Mouse (Mus musculus) embryonic facial prominence, embryonic 13.5 days (tissue): Measurements from ENCODE around the gene Trappc12. TPM values are rescaled to one million over a fixed set of nuclear protein-coding genes. Genes with fewer than 3 reads are reported as not detected.
"Not testable (repeated sequence)": the region's sequence is repeated elsewhere in the genome, so short reads cannot be mapped to it uniquely, and the experiment has no call there.

Source experiments
- ATAC-seq: fragments of 200-750 bp; cut with Nextera tagmentation; 2 replicates; pipeline ENCODE4 v1.8.0; 2017; ENCODE audit warnings: low read depth; ENCODE audit not compliant: insufficient number of reproducible peaks, insufficient read depth, low FRiP score, low TSS enrichment
- H3K27ac ChIP-seq: fragments of 300-500 bp; sonication (generic); 2 replicates; pipeline ENCODE4 v1.5.1; 2015; ENCODE audit warnings: moderate library complexity, mild to moderate bottlenecking, inconsistent platforms
- H3K27me3 ChIP-seq: fragments of 300-500 bp; sonication (generic); 2 replicates; pipeline ENCODE4 v1.6.1; 2015; ENCODE audit warnings: mild to moderate bottlenecking, inconsistent platforms
- H3K36me3 ChIP-seq: fragments of 300-500 bp; sonication (generic); 2 replicates; pipeline ENCODE4 v1.6.1; 2015; ENCODE audit warnings: mild to moderate bottlenecking, inconsistent platforms
- H3K4me1 ChIP-seq: fragments of 300-500 bp; sonication (generic); 2 replicates; pipeline ENCODE4 v1.6.1; 2015; ENCODE audit warnings: inconsistent platforms
- H3K4me2 ChIP-seq: fragments of 300-500 bp; sonication (generic); 2 replicates; pipeline ENCODE4 v1.6.1; 2015; ENCODE audit warnings: moderate library complexity, mild to moderate bottlenecking, inconsistent platforms
- H3K4me3 ChIP-seq: fragments of 300-500 bp; sonication (generic); 2 replicates; pipeline ENCODE4 v1.5.1; 2015; ENCODE audit warnings: mild to moderate bottlenecking, inconsistent platforms
- H3K9ac ChIP-seq: fragments of 300-500 bp; sonication (generic); 2 replicates; pipeline ENCODE4 v1.6.1; 2015; ENCODE audit warnings: mild to moderate bottlenecking, inconsistent platforms
- H3K9me3 ChIP-seq: fragments of 300-500 bp; sonication (generic); 2 replicates; pipeline ENCODE4 v1.6.1; 2016; ENCODE audit warnings: inconsistent platforms
- WGBS: fragments of 180-500 bp; shearing (Covaris S2); methylation state at CpG from one replicate; pipeline ENCODE4 v1.1.7; 2015; ENCODE audit warnings: mixed read lengths; 5-methylcytosine and 5-hydroxymethylcytosine counted together
- polyA plus RNA-seq: library from polyadenylated mRNA; unstranded; fragments of >200 nt; fragmentation: Nextera tagmentation; extraction: Ambion mirVana; gene quantifications from 2 replicates; pipeline ENCODE4 v1.2.1, GENCODE M21; 2015

The Trappc12 gene
- polyA plus RNA-seq, 1 experiment from 2014 or later, result 47.1 TPM

- no peak overlapping the region for H3K27ac ChIP-seq
- H3K9ac ChIP-seq, result no peak overlapping the region
Observed at GRCm38 (mm10) chr12:28780180-28780579, 29.9 kb upstream of the Trappc12 start.

GRCm38 (mm10) chr12:28775627-28776026 is 25.4 kb upstream of the Trappc12 start:
- Histone ChIP-seq H3K9me3 (no peaks in the 10 kb centered on the region), H3K36me3 (no peaks in the 10 kb centered on the region), H3K4me3 (no peak overlapping the region), H3K27ac (no peak overlapping the region), H3K27me3 (no peaks in the 10 kb centered on the region), H3K9ac (no peak overlapping the region), H3K4me1 (no peaks in the 10 kb centered on the region), H3K4me2 (no peak overlapping the region)
- ATAC-seq, result no peak
- 82% methylated on average over 6 of the region's 6 CpGs for WGBS

More at GRCm38 (mm10) chr12:28780180-28780579, 29.9 kb upstream of the Trappc12 start:
- H3K9me3 ChIP-seq, result no peaks in the 10 kb centered on the region
- 88% methylated on average over 7 of the region's 7 CpGs for WGBS
- ATAC-seq, result no peak
- H3K4me2 ChIP-seq, result no peak overlapping the region
- no peak overlapping the region for H3K4me3 ChIP-seq
- H3K27me3 ChIP-seq, result no peaks in the 10 kb centered on the region
- peaks cover 7% of the 10 kb centered on the region; the same call in 1 of the 2 replicates for H3K4me1 ChIP-seq
- no peaks in the 10 kb centered on the region for H3K36me3 ChIP-seq

DNA sequence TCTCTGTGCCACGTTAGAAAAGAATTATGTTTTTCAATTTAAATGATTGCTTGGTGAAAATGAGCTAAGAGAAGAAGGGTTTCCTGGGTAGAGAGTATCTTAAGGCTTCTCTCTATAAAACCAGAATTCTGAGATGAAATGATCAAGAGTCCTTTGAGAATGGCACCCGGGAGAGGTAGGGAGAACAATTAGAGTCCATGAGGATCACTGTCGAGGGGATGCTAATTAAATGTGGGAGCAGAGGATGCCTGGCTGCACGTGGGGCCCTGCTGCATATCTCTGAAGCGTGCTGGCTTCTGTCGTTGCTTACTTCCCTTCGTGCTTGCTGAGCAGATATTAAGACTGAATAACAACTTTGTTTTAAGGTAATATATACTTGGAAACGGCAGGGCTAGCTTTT is 24.8 kb upstream of the Trappc12 start:
- Histone ChIP-seq H3K27me3 (no peaks in the 10 kb centered on the region), H3K4me2 (no peak overlapping the region), H3K4me3 (no peak overlapping the region), H3K27ac (no peak overlapping the region), H3K4me1 (no peaks in the 10 kb centered on the region), H3K36me3 (peaks cover 1% of the 10 kb centered on the region; the same call in 1 of the 2 replicates), H3K9me3 (no peaks in the 10 kb centered on the region), H3K9ac (no peak overlapping the region)
- no peak for ATAC-seq
- WGBS, result 44% methylated on average over 8 of the region's 8 CpGs

DNA sequence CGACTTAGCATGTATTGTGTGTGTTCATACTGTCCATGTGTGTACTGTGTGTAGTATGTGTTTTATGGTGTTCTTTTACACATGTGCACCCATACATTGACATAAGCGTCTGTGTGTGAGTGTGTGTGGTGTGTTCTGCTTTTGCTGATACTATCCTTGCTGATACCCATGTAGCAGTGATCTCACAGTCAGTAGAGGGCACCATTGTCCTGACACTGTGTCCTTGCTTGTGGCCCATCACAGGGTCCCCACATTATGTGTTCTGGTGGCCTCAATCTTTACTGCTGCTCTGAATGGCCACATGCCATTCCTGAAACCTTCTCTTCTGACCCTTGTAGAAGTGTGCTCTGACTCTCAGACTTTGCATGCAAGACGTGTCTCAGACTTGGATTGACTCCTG is 23.5 kb upstream of the Trappc12 start:
- H3K27ac ChIP-seq, result no peak overlapping the region
- no peak overlapping the region for H3K4me3 ChIP-seq
- H3K9ac ChIP-seq, result no peak overlapping the region
- no peaks in the 10 kb centered on the region for H3K27me3 ChIP-seq
- H3K4me1 ChIP-seq, result no peaks in the 10 kb centered on the region
- no peak overlapping the region for H3K4me2 ChIP-seq
- H3K36me3 ChIP-seq, result peaks cover 5% of the 10 kb centered on the region
- no peak for ATAC-seq
- H3K9me3 ChIP-seq, result no peaks in the 10 kb centered on the region
- 80% methylated on average over 3 of the region's 3 CpGs for WGBS

GRCm38 (mm10) chr12:28769953-28770352 is 19.7 kb upstream of the Trappc12 start:
- Histone ChIP-seq H3K36me3 (peaks cover 16% of the 10 kb centered on the region), H3K9ac (no peak overlapping the region), H3K4me1 (no peaks in the 10 kb centered on the region), H3K9me3 (no peaks in the 10 kb centered on the region), H3K27ac (no peak overlapping the region), H3K4me2 (no peak overlapping the region), H3K4me3 (no peak overlapping the region), H3K27me3 (no peaks in the 10 kb centered on the region)
- no peak for ATAC-seq
- 91% methylated on average over 7 of the region's 7 CpGs for WGBS

GRCm38 (mm10) chr12:28756019-28756418 is 5.7 kb upstream of the Trappc12 start:
- Histone ChIP-seq H3K9me3 (no peaks in the 10 kb centered on the region), H3K4me3 (no peak overlapping the region), H3K9ac (no peak overlapping the region), H3K27me3 (no peaks in the 10 kb centered on the region), H3K4me1 (peaks cover 8% of the 10 kb centered on the region), H3K36me3 (no peaks in the 10 kb centered on the region), H3K27ac (no peak overlapping the region), H3K4me2 (no peak overlapping the region)
- 87% methylated on average over 4 of the region's 4 CpGs for WGBS
- ATAC-seq, result no peak

- peaks cover 11% of the 10 kb centered on the region for H3K4me1 ChIP-seq
- H3K4me3 ChIP-seq, result peak within 1 kb of the TSS; percentile 84
- H3K4me2 ChIP-seq, result peak within 1 kb of the TSS; percentile 91
- H3K9ac ChIP-seq, result peak within 1 kb of the TSS; percentile 82
- no peaks in the 10 kb centered on the region for H3K27me3 ChIP-seq
- ATAC-seq, result peak; percentile 74
- peaks cover 7% of the 10 kb centered on the region for H3K36me3 ChIP-seq
- 5% methylated on average over 36 of the region's 36 CpGs for WGBS
- H3K27ac ChIP-seq, result no peak within 1 kb of the TSS
- no peaks in the 10 kb centered on the region for H3K9me3 ChIP-seq
Observed at GRCm38 (mm10) chr12:28751508-28752263, 1.4 kb upstream of the Trappc12 start, which contains the start of gene Eipr1. Eipr1 (plus strand) TSS chr12:28751803.

GRCm38 (mm10) chr12:28750876-28751275 is 604 bp upstream of the Trappc12 start:
- Histone ChIP-seq H3K9me3 (no peaks in the 10 kb centered on the region), H3K9ac (no peak overlapping the region), H3K36me3 (peaks cover 15% of the 10 kb centered on the region), H3K27me3 (no peaks in the 10 kb centered on the region), H3K4me1 (peaks cover 11% of the 10 kb centered on the region), H3K4me3 (peak overlapping the region; percentile 84; the same call in 1 of the 2 replicates), H3K27ac (no peak overlapping the region), H3K4me2 (peak overlapping the region; percentile 91)
- no peak for ATAC-seq
- 95% methylated on average over 5 of the region's 5 CpGs for WGBS

DNA sequence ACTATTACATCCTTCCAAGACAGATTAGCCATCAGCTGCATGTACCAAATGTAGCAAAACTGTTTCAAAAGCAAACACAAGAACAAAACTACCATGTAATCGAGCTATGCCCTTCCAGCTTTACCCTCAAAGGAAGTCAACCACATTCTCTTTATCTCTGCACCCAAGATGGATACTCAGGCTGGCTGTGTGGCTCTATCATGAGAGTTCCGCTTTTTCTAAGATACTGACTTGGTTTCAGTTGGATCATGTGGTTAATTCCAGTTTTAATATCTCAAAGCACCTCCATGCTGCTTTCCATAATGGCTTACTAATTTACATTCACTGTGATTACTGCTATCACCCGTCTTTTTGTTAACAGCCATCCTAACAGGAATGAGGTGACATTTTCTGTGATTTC is 6.9 kb downstream of the Trappc12 start:
- Histone ChIP-seq H3K36me3 (peaks cover 45% of the 10 kb centered on the region), H3K4me3 (no peak overlapping the region), H3K9me3 (no peaks in the 10 kb centered on the region), H3K27ac (no peak overlapping the region), H3K27me3 (no peaks in the 10 kb centered on the region), H3K4me1 (no peaks in the 10 kb centered on the region), H3K4me2 (no peak overlapping the region), H3K9ac (no peak overlapping the region)
- 83% methylated on average over 3 of the region's 3 CpGs for WGBS
- ATAC-seq, result no peak

DNA sequence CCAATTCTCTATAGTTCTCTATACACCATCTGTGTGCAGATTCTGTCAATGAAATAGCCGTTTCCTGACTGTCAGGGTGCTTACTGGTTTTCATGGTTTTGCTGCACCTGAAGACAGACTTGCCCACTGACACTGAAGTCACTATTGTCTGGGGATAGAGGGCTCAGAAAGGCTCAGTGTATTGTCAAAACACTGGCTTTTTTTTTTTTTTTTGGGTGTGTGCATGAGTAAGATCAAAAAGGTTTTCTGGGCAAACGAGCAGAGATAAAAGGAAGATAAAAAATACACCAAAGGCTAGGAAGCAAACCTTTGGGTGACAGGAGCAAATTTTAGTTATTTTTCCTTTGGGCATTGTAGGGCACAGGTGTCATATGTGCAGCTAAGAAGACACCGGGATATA is 15.0 kb downstream of the Trappc12 start:
- no peak for ATAC-seq
- Histone ChIP-seq H3K9ac (no peak overlapping the region), H3K27me3 (no peaks in the 10 kb centered on the region), H3K4me2 (no peak overlapping the region), H3K4me1 (no peaks in the 10 kb centered on the region), H3K4me3 (no peak overlapping the region), H3K9me3 (no peaks in the 10 kb centered on the region), H3K27ac (no peak overlapping the region), H3K36me3 (peaks cover 62% of the 10 kb centered on the region)
- 89% methylated on average over 3 of the region's 3 CpGs for WGBS

DNA sequence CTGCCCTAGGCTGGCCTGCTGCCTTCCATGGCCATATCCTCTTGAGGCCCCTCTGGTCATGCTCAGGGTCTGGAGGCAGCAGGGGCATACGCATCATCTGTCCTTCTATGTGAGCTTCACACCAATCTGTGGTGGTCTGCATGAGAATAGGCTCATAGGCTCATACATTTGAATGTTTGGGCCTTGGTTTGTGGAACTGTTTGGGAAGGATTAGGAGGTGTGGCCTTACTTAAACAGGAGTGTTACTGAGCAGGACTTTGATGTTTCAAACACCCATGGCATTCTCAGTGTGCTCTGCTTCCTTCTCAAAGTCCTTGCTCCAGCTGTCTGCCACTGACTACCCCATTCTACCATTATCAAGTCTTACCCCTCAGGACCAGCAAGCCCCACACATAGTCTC is 16.0 kb downstream of the Trappc12 start:
- no peak overlapping the region for H3K4me2 ChIP-seq
- H3K9ac ChIP-seq, result no peak overlapping the region
- H3K9me3 ChIP-seq, result no peaks in the 10 kb centered on the region
- H3K36me3 ChIP-seq, result peaks cover 63% of the 10 kb centered on the region
- H3K27me3 ChIP-seq, result no peaks in the 10 kb centered on the region
- no peak overlapping the region for H3K4me3 ChIP-seq
- ATAC-seq, result no peak
- no peak overlapping the region for H3K27ac ChIP-seq
- WGBS, result 98% methylated on average over 1 of the region's 1 CpGs
- H3K4me1 ChIP-seq, result no peaks in the 10 kb centered on the region

DNA sequence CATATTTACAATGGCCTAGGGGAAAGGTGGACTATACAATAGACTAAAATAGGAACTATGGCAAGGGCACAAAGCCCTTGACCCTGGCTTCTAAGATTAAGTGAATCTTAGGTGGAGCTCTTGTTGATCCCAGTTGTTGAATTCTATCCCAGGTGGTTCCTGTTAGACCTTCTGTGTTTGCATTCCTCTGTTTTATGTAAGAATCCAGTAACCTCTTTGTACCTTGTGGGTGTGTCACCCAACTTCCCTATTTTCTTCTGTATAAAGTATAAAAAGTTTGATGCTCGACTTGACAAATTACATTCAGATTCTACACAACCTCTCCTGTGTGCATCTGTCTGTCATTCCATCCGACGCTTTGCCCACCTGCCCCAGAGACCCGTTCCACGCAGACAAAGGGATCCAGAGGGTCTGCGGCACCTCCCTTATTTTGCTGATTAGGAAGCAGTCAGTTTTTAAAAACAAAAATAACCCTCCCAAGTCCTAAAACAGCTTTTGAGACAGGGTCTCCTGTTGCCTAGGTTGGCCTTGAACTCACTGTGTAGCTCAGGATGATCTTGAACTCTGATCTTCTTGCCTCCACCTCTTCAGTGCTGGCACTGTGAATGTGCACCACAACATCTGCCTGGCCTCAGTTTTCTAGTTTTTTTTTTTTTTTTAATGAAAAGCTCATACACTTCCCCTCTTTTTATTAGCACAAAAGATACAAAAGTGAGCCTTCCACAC is 16.6 kb downstream of the Trappc12 start:
- not testable (repeated sequence) for H3K9ac ChIP-seq, H3K4me1 ChIP-seq, H3K27ac ChIP-seq, H3K4me2 ChIP-seq, H3K9me3 ChIP-seq, ATAC-seq, H3K27me3 ChIP-seq, H3K4me3 ChIP-seq
- peaks cover 69% of the 10 kb centered on the region for H3K36me3 ChIP-seq
- 95% methylated on average over 6 of the region's 6 CpGs for WGBS
